Mouse (Mus musculus) kidney, adult 2 months (tissue): ENCODE measurements at regions not wholly inside any gene's neighbourhood (a gene's known extent, or its start where the extent isn't known, plus 50 kb on each side); places are given as distances from the start of the nearest gene placed in this dataset.

ENCODE experiments used
- CTCF ChIP-seq: fragments of 200-500 bp; conservative IDR thresholded peaks from 2 replicates; pipeline ENCODE4 v1.5.1; 2011; ENCODE audit warnings: low read depth, mild to moderate bottlenecking, control low read depth, low read length, moderate library complexity, mixed read lengths; ENCODE audit not compliant: insufficient read depth, insufficient read length
- POLR2A ChIP-seq: fragments of 200-500 bp; IDR thresholded peaks from one replicate; pipeline ENCODE4 v1.6.1; 2011; ENCODE audit warnings: low read depth, low read length, control low read depth

- TF ChIP-seq POLR2A (no peak), CTCF (no peak)
These were observed 152.3 kb downstream of the Slc38a4 start for GRCm38 (mm10) chr15:96903461-96903860.
